Mouse (Mus musculus) CH12.LX (cell line): ENCODE measurements around the gene Stxbp1. TPM values are rescaled to one million over a fixed set of nuclear protein-coding genes. Genes with fewer than 3 reads are reported as not detected.

ENCODE experiments used
- DNase-seq: peaks from one replicate; pipeline ENCODE4 v3.0.0-alpha.2; 2013; ENCODE audit errors: extremely low read depth
- H3K27ac ChIP-seq: 2 replicates; pipeline ENCODE4 v1.5.1; 2012; ENCODE audit warnings: low read depth, mild to moderate bottlenecking, control low read depth, moderate library complexity; ENCODE audit not compliant: insufficient read depth
- H3K27me3 ChIP-seq: replicated peaks from 2 replicates; pipeline ENCODE3; 2012; ENCODE audit warnings: inconsistent platforms
- H3K36me3 ChIP-seq, 2 experiments: replicated peaks in 1 of 2; 2 replicates each; pipeline versions ENCODE3 to v1.6.1; 2012; ENCODE audit warnings: inconsistent platforms in 1 of 2, low read length in 1 of 2, mild to moderate bottlenecking in 1 of 2, mixed read lengths in 1 of 2, moderate library complexity in 1 of 2; ENCODE audit not compliant: control insufficient read depth in 1 of 2, insufficient read depth in 1 of 2
- H3K4me1 ChIP-seq, 2 experiments: 2 replicates each; pipeline ENCODE4 v1.6.1; 2012; ENCODE audit warnings: inconsistent platforms in 1 of 2, moderate library complexity in 1 of 2; ENCODE audit not compliant: insufficient read depth in 2 of 2, control insufficient read depth in 1 of 2
- H3K4me2 ChIP-seq: 2 replicates; pipeline ENCODE4 v1.6.1; 2012; ENCODE audit warnings: low read depth, mild to moderate bottlenecking, control low read depth; ENCODE audit not compliant: poor library complexity, insufficient read depth, severe bottlenecking
- H3K4me3 ChIP-seq, 3 experiments: fragments of 150-350 bp in 1 of 3; sonication (generic) in 1 of 3; replicated peaks in 1 of 3; 2 replicates each; pipeline versions ENCODE3 to v1.5.1; 2011 to 2012; ENCODE audit warnings: low read depth in 2 of 3, low read length in 2 of 3, mild to moderate bottlenecking in 2 of 3, moderate library complexity in 2 of 3, control low read depth in 1 of 3, improper control_type of control experiment in 1 of 3, inconsistent platforms in 1 of 3, mixed read lengths in 1 of 3; ENCODE audit not compliant: poor library complexity in 1 of 3
- H3K79me2 ChIP-seq: replicated peaks from 2 replicates; pipeline ENCODE4 v1.6.1; 2012; ENCODE audit warnings: mild to moderate bottlenecking, moderate library complexity; ENCODE audit not compliant: control insufficient read depth, poor library complexity, insufficient read depth, severe bottlenecking; ENCODE audit errors: extremely low read depth
- H3K9ac ChIP-seq: 2 replicates; pipeline ENCODE4 v1.6.1; 2012; ENCODE audit warnings: low read depth, mild to moderate bottlenecking, control low read depth, moderate library complexity; ENCODE audit not compliant: insufficient read depth
- H3K9me3 ChIP-seq: replicated peaks from 2 replicates; pipeline ENCODE3; 2012; ENCODE audit warnings: low read length, inconsistent platforms, mixed read lengths
- CHD2 ChIP-seq: IDR thresholded peaks from 2 replicates; pipeline ENCODE4 v1.6.1; 2011; ENCODE audit warnings: low read length, improper control_type of control experiment
- CTCF ChIP-seq, 2 experiments: IDR thresholded peaks in 1 of 2; conservative IDR thresholded peaks in 1 of 2; 2 replicates each; pipeline ENCODE4 v1.5.1; 2011 to 2012; ENCODE audit warnings: low read depth in 2 of 2, low read length in 2 of 2, improper control_type of control experiment in 1 of 2, inconsistent platforms in 1 of 2, mild to moderate bottlenecking in 1 of 2, moderate library complexity in 1 of 2
- E2F4 ChIP-seq: IDR thresholded peaks from 2 replicates; pipeline ENCODE4 v1.6.1; 2011; ENCODE audit warnings: low read depth, low read length, improper control_type of control experiment; ENCODE audit not compliant: insufficient replicate concordance
- ELF1 ChIP-seq: IDR thresholded peaks from 2 replicates; pipeline ENCODE4 v1.6.1; 2014; ENCODE audit warnings: low read depth, mild to moderate bottlenecking, inconsistent platforms, low read length, improper control_type of control experiment
- GABPA ChIP-seq: IDR thresholded peaks from 2 replicates; pipeline ENCODE4 v1.6.1; 2012; ENCODE audit warnings: low read depth, low read length, improper control_type of control experiment, inconsistent platforms; ENCODE audit not compliant: insufficient replicate concordance
- JUN ChIP-seq: IDR thresholded peaks from 2 replicates; pipeline ENCODE4 v1.6.1; 2011; ENCODE audit warnings: low read depth, mild to moderate bottlenecking, low read length, improper control_type of control experiment, moderate library complexity; ENCODE audit not compliant: insufficient read depth
- KAT2A ChIP-seq: IDR thresholded peaks from 2 replicates; pipeline ENCODE4 v1.6.1; 2012; ENCODE audit warnings: low read length, improper control_type of control experiment, inconsistent platforms; ENCODE audit not compliant: insufficient replicate concordance
- MAX ChIP-seq: IDR thresholded peaks from 2 replicates; pipeline ENCODE4 v1.6.1; 2011; ENCODE audit warnings: low read length, improper control_type of control experiment
- MEF2A ChIP-seq: IDR thresholded peaks from 2 replicates; pipeline ENCODE4 v1.6.1; 2014; ENCODE audit warnings: low read depth, mild to moderate bottlenecking, inconsistent platforms, low read length, improper control_type of control experiment, borderline replicate concordance
- MYC ChIP-seq: IDR thresholded peaks from 2 replicates; pipeline ENCODE4 v1.6.1; 2011; ENCODE audit warnings: low read depth, mild to moderate bottlenecking, improper control_type of control experiment, low read length
- PAX5 ChIP-seq: IDR thresholded peaks from 2 replicates; pipeline ENCODE4 v1.6.1; 2012; ENCODE audit warnings: low read length, inconsistent platforms, mixed read lengths
- POLR2AphosphoS2 ChIP-seq: IDR thresholded peaks from 2 replicates; pipeline ENCODE4 v1.6.1; 2011; ENCODE audit warnings: low read depth, low read length, improper control_type of control experiment
- RAD21 ChIP-seq: IDR thresholded peaks from 2 replicates; pipeline ENCODE4 v1.6.1; 2011; ENCODE audit warnings: low read depth, mild to moderate bottlenecking, low read length, improper control_type of control experiment, moderate library complexity
- RCOR1 ChIP-seq: conservative IDR thresholded peaks from 2 replicates; pipeline ENCODE4 v1.6.1; 2012; ENCODE audit warnings: low read depth, mild to moderate bottlenecking, inconsistent platforms, low read length, improper control_type of control experiment
- SIN3A ChIP-seq: IDR thresholded peaks from 2 replicates; pipeline ENCODE4 v1.6.1; 2012; ENCODE audit warnings: low read length, improper control_type of control experiment, inconsistent platforms
- SMC3 ChIP-seq: IDR thresholded peaks from 2 replicates; pipeline ENCODE4 v1.6.1; 2011; ENCODE audit warnings: low read depth, low read length, improper control_type of control experiment
- TCF12 ChIP-seq: IDR thresholded peaks from 2 replicates; pipeline ENCODE4 v1.6.1; 2014; ENCODE audit warnings: low read depth, mild to moderate bottlenecking, inconsistent platforms, low read length, improper control_type of control experiment
- ZMIZ1 ChIP-seq: IDR thresholded peaks from 2 replicates; pipeline ENCODE4 v1.6.1; 2012; ENCODE audit warnings: low read depth, mild to moderate bottlenecking, inconsistent platforms, low read length, improper control_type of control experiment
- ZNF384 ChIP-seq: IDR thresholded peaks from 2 replicates; pipeline ENCODE4 v1.6.1; 2012; ENCODE audit warnings: low read depth, low read length, improper control_type of control experiment, inconsistent platforms
- dilution Hi-C: fragments of 300-500 bp; cut with MboI; formaldehyde crosslinking; loops from 2 replicates; pipeline ENCODE4 v1.14.3; 2020; ENCODE audit warnings: low sequenced_read_pairs; ENCODE audit not compliant: extremely low pct_unique_long_range_greater_than_20kb, extremely low pct_ligation_motif_present
- in situ Hi-C: fragments of 300-500 bp; cut with MboI; formaldehyde crosslinking; loops from 3 replicates; pipeline ENCODE4 v1.14.3; 2019; ENCODE audit warnings: low sequenced_read_pairs, low pct_ligation_motif_present, low pct_unique_long_range_greater_than_20kb, mixed read lengths
- polyA plus RNA-seq: library from polyadenylated mRNA; unstranded; fragments of >175 nt; gene quantifications from 2 replicates; pipeline ENCODE4 v1.2.1, GENCODE M21; 2012; ENCODE audit warnings: low read depth; ENCODE audit not compliant: insufficient read length
- total RNA-seq, 2 experiments: library from RNA; depleted of rRNA; stranded (reverse); fragments of 300-350 nt in 1 of 2; fragments of >200 nt in 1 of 2; gene quantifications; 2 replicates each; pipeline ENCODE4 v1.2.3; 2012 to 2014

The Stxbp1 gene
- total and polyA plus RNA-seq, 3 experiments, result 1.5 to 8.3 (median 2.5) TPM

GRCm38 (mm10) chr2:32798251-32798962 is 48.6 kb downstream of the Stxbp1 start:
- Histone ChIP-seq H3K9me3 (no peaks in the 10 kb centered on the region), H3K27me3 (no peaks in the 10 kb centered on the region), H3K36me3 (peaks cover 0 to 84% of the 10 kb centered on the region in 2 experiments), H3K27ac (no peak overlapping the region), H3K79me2 (no peaks in the 10 kb centered on the region), H3K4me3 (no peak overlapping the region), H3K4me2 (no peak overlapping the region), H3K9ac (no peak overlapping the region), H3K4me1 (no peaks in the 10 kb centered on the region)
- DNase-seq, result no peak
- dilution Hi-C loops, result no loop called here
- TF ChIP-seq MAX (no peak), PAX5 (no peak), MEF2A (no peak)
- in situ Hi-C loops, result no loop called here

DNA sequence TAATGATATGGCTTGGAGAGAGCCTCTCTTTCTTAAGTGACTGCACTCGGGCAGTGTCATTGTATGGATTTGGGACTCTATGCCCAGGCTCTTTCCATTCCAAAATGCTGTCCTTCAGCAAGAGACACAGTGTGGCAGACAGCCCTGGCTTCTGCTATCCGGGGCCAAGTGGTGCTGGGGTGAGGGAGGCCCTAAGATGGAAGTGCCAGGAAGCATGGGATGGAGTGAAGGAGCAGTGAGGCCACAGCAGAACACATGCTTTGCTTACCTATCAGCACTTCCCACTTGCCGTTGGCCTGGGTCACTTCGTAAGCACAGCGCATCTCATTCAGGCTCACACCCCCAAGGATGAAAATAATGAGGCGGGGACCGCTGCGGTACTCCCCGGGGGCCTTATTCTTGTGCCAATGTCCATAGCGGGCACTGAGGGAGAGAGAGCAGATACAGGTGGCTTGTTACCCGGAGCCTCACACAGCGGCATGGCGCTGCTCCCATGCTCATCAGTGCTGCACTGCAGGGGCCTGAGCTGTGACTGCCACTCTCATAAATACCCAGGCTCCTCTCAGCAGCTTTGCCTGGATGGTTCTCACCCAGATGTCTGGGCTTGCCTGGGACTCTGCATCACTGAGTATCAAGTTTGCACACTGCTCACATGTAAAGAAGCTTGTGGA is 51.2 kb downstream of the Stxbp1 start:
- Histone ChIP-seq H3K27me3 (no peaks in the 10 kb centered on the region), H3K9ac (no peak overlapping the region), H3K79me2 (no peaks in the 10 kb centered on the region), H3K9me3 (no peaks in the 10 kb centered on the region), H3K4me3 (no peak overlapping the region), H3K36me3 (peaks cover 0 to 70% of the 10 kb centered on the region in 2 experiments), H3K4me1 (no peaks in the 10 kb centered on the region), H3K27ac (no peak overlapping the region), H3K4me2 (no peak overlapping the region)
- TF ChIP-seq CHD2 (no peak), CTCF (conservative IDR thresholded peaks at IDR 0.05 in 1 of 2, IDR thresholded peaks at IDR 0.05 in 1 of 2; ENCODE audit: low read depth in 2 of 2, low read length in 2 of 2) (no peak), MAX (no peak), SIN3A (no peak), RCOR1 (no peak)
- dilution Hi-C loops, result no loop called here
- in situ Hi-C loops, result no loop called here
- no peak for DNase-seq

- in situ Hi-C loops, result no loop called here
- Histone ChIP-seq H3K4me1 (peaks cover 0 to 6% of the 10 kb centered on the region in 2 experiments; a peak in 2 of 4 replicates), H3K9me3 (no peaks in the 10 kb centered on the region), H3K4me2 (no peak overlapping the region), H3K27me3 (no peaks in the 10 kb centered on the region), H3K27ac (no peak overlapping the region), H3K36me3 (peaks cover 0 to 43% of the 10 kb centered on the region in 2 experiments), H3K4me3 (no peak overlapping the region), H3K9ac (no peak overlapping the region), H3K79me2 (no peaks in the 10 kb centered on the region)
- DNase-seq, result no peak
- dilution Hi-C loops, result no loop called here
- TF ChIP-seq ELF1, result no peak
- no peak for TF ChIP-seq POLR2AphosphoS2
- TF ChIP-seq KAT2A, result no peak
- no peak for TF ChIP-seq ZMIZ1
- no peak for TF ChIP-seq E2F4
- no peak for TF ChIP-seq JUN
- TF ChIP-seq GABPA, result no peak
- no peak for TF ChIP-seq MEF2A
- no peak for TF ChIP-seq ZNF384
- no peak for TF ChIP-seq TCF12
- no peak for TF ChIP-seq RAD21
- TF ChIP-seq SMC3, result no peak
- no peak for TF ChIP-seq MYC
Observed at GRCm38 (mm10) chr2:32791297-32791696, 55.7 kb downstream of the Stxbp1 start.
